Mouse (Mus musculus) bone marrow, adult 2 months (tissue): ENCODE measurements around the gene Tmem110.

Experiments
- CTCF ChIP-seq: fragments of 200-500 bp; IDR thresholded peaks from 2 replicates; pipeline ENCODE4 v1.5.1; 2011; ENCODE audit warnings: low read length, control low read depth; ENCODE audit not compliant: control insufficient read depth, insufficient read depth
- POLR2A ChIP-seq: fragments of 200-500 bp; IDR thresholded peaks from 2 replicates; pipeline ENCODE4 v1.6.1; 2011; ENCODE audit warnings: low read depth, mild to moderate bottlenecking, control low read depth, low read length, borderline replicate concordance; ENCODE audit not compliant: control insufficient read depth

- TF ChIP-seq CTCF (no peak), POLR2A (no peak)
Measured at GRCm38 (mm10) chr14:30906001-30906400, 80.6 kb downstream of the Tmem110 start.
